Mouse (Mus musculus) liver, embryonic 13.5 days (tissue): ENCODE results near the gene Aspg. TPM values are rescaled to one million over a fixed set of nuclear protein-coding genes. Genes with fewer than 3 reads are reported as not detected.

ENCODE experiments used
- ATAC-seq: fragments of 200-750 bp; cut with Nextera tagmentation; 2 replicates; pipeline ENCODE4 v1.8.0; 2017; ENCODE audit warnings: low read depth, mild to moderate bottlenecking, moderate number of reproducible peaks, moderate library complexity
- DNase-seq: peaks from one replicate; pipeline ENCODE4 v3.0.0; 2022
- H3K27ac ChIP-seq: fragments of 300-500 bp; sonication (generic); 2 replicates; pipeline ENCODE4 v1.5.1; 2015; ENCODE audit warnings: moderate library complexity, mild to moderate bottlenecking, inconsistent platforms
- H3K27me3 ChIP-seq: fragments of 300-500 bp; sonication (generic); 2 replicates; pipeline ENCODE4 v1.6.1; 2015; ENCODE audit warnings: mild to moderate bottlenecking, inconsistent platforms
- H3K36me3 ChIP-seq: fragments of 300-500 bp; sonication (generic); 2 replicates; pipeline ENCODE4 v1.6.1; 2015; ENCODE audit warnings: mild to moderate bottlenecking, inconsistent platforms
- H3K4me1 ChIP-seq: fragments of 300-500 bp; sonication (generic); replicated peaks from 2 replicates; pipeline ENCODE4 v1.6.1; 2015; ENCODE audit warnings: inconsistent platforms
- H3K4me2 ChIP-seq: fragments of 300-500 bp; sonication (generic); 2 replicates; pipeline ENCODE4 v1.6.1; 2015; ENCODE audit warnings: inconsistent platforms, mild to moderate bottlenecking, moderate library complexity
- H3K4me3 ChIP-seq: fragments of 300-500 bp; sonication (generic); replicated peaks from 2 replicates; pipeline ENCODE4 v1.5.1; 2015; ENCODE audit warnings: mild to moderate bottlenecking, inconsistent platforms
- H3K9ac ChIP-seq: fragments of 300-500 bp; sonication (generic); 2 replicates; pipeline ENCODE4 v1.6.1; 2015; ENCODE audit warnings: mild to moderate bottlenecking, inconsistent platforms
- H3K9me3 ChIP-seq: fragments of 300-500 bp; sonication (generic); replicated peaks from 2 replicates; pipeline ENCODE4 v1.6.1; 2016; ENCODE audit warnings: inconsistent platforms
- WGBS: fragments of 180-500 bp; shearing (Covaris S2); methylation state at CpG from one replicate; pipeline ENCODE4 v1.1.7; 2015; ENCODE audit not compliant: insufficient replicate concordance; 5-methylcytosine and 5-hydroxymethylcytosine counted together
- microRNA counts: library from miRNA; unstranded; fragments of <30 nt; microRNA quantifications from one replicate; lab custom pipeline; 2016
- microRNA-seq: library from miRNA; unstranded; fragments of <30 nt; microRNA quantifications from one replicate; pipeline ENCODE4, GENCODE M21; 2016
- polyA plus RNA-seq: library from polyadenylated mRNA; unstranded; fragments of >200 nt; fragmentation: Nextera tagmentation; extraction: Ambion mirVana; gene quantifications from 2 replicates; pipeline ENCODE4 v1.2.1, GENCODE M21; 2015

Aspg gene
- polyA plus RNA-seq, 1 experiment from 2014 or later = 0.10 TPM

DNA sequence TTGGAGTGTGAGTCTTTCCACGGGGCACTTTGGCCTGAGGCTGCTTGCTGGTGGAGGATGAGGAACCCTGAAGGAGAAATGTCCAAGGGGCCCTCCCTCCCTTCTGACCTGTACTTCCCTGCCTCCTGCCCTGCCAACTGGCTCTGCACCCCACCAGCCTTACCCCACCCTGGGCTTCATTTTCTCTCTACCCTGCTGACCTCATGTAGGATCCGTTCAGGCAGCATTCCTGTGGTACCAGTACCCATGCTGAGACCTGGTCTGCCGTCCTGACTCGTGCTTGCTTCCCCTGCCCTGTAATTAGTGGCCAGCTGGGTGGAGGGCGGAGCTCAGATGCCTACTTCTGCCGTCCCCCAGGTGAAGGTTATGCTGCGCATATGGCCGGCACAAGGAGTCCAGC is 65.7 kb downstream of the Aspg start:
- no peak for ATAC-seq
- 71% methylated on average over 8 of the region's 8 CpGs for WGBS
- H3K4me1 ChIP-seq = no peaks in the 10 kb centered on the region

More for the DNA sequence above, 65.7 kb downstream of the Aspg start:
- Histone ChIP-seq H3K4me3 (no peak overlapping the region), H3K27ac (no peak overlapping the region), H3K36me3 (no peaks in the 10 kb centered on the region), H3K27me3 (no peaks in the 10 kb centered on the region), H3K9me3 (no peaks in the 10 kb centered on the region), H3K9ac (no peak overlapping the region), H3K4me2 (no peak overlapping the region)
- DNase-seq = no peak

MicroRNA genes within 50 kb of the gene (microRNA counts, 519-probe panel; counts per million panel counts)
- 1,600 counts per million, percentile 4 among the panel's probes with 10 or more counts for microRNA mmu-miR-203 (lab: Ali Mortazavi, UCI)

Small RNAs within 50 kb of the gene (microRNA-seq; reads per million reads assigned to microRNA genes)
- gene Mir203 (860 reads per million, percentile 73 among the genes with 10 or more reads in this experiment), gene Mir3073a (not detected), gene Mir3073b (not detected)

Other genes starting within 250 kb of the Aspg start
- gene Ppp1r13b, start 198.6 kb upstream of the Aspg start, polyA plus RNA-seq = 3.4 and 4.0 TPM in 2 replicates
- gene Atp5mpl, start 139.7 kb upstream of the Aspg start, polyA plus RNA-seq = 591 and 627 TPM in 2 replicates
- gene Tdrd9, start 135.1 kb upstream of the Aspg start, polyA plus RNA-seq = 0.05 TPM in 1 of 2 replicates, not detected in the other
- not detected in 2 replicates for gene Rd3l, start 125.4 kb upstream of the Aspg start, polyA plus RNA-seq
- 0.13 and 0.17 TPM in 2 replicates for gene Kif26a, start 39.5 kb downstream of the Aspg start, polyA plus RNA-seq